Mouse (Mus musculus) embryonic fibroblast, embryonic 13.5 days (primary cell): ENCODE data around the gene Ranbp3.

Source experiments
- CTCF ChIP-seq: IDR thresholded peaks from 2 replicates; pipeline ENCODE4 v1.5.1; 2011; ENCODE audit warnings: mild to moderate bottlenecking, control low read depth, low read length, moderate library complexity, borderline replicate concordance; ENCODE audit not compliant: insufficient read depth
- POLR2A ChIP-seq: IDR thresholded peaks from 2 replicates; pipeline ENCODE4 v1.6.1; 2011; ENCODE audit warnings: low read depth, mild to moderate bottlenecking, control low read depth, low read length, moderate library complexity

- no peak for TF ChIP-seq CTCF
- TF ChIP-seq POLR2A: no peak
These were observed 41.3 kb upstream of the Ranbp3 start for GRCm38 (mm10) chr17:56631807-56632206.
